Mouse (Mus musculus): ENCODE measurements around the gene Cd52. TPM values are rescaled to one million over a fixed set of nuclear protein-coding genes. Genes with fewer than 3 reads are reported as not detected.

Cd52 gene
- polyA plus RNA-seq, 1 experiment from 2014 or later, result 1.8 TPM

GRCm38 (mm10) chr4:134120192-134120805 is 25.4 kb upstream of the Cd52 start:
- no peaks in the 10 kb centered on the region for H3K27me3 ChIP-seq (replicated peaks; ENCODE audit: control insufficient read depth, insufficient read depth, low read length)
- no peaks in the 10 kb centered on the region for H3K9me3 ChIP-seq (ENCODE audit: control insufficient read depth, low read length)
- no peak overlapping the region for H3K4me2 ChIP-seq (ENCODE audit: low read length)
- 83% methylated on average over 6 of the region's 6 CpGs for WGBS
- no peaks in the 10 kb centered on the region for H3K36me3 ChIP-seq (ENCODE audit: control insufficient read depth, insufficient read depth, low read length)
- ATAC-seq, result no peak
- H3K27ac ChIP-seq (ENCODE audit: low read depth, low read length), result no peak overlapping the region
- no peak overlapping the region for H3K9ac ChIP-seq (ENCODE audit: low read depth, low read length)
- peaks cover 3% of the 10 kb centered on the region; the same call in 1 of the 2 replicates for H3K4me1 ChIP-seq (ENCODE audit: control insufficient read depth, insufficient read depth, low read depth, low read length)
- H3K4me3 ChIP-seq (ENCODE audit: low read length), result no peak overlapping the region

GRCm38 (mm10) chr4:134119644-134120043 is 24.8 kb upstream of the Cd52 start:
- 67% methylated on average over 9 of the region's 9 CpGs for WGBS
- Histone ChIP-seq H3K4me3 (ENCODE audit: low read length) (no peak overlapping the region), H3K27ac (ENCODE audit: low read depth, low read length) (no peak overlapping the region), H3K27me3 (replicated peaks; ENCODE audit: control insufficient read depth, insufficient read depth, low read length) (no peaks in the 10 kb centered on the region), H3K4me2 (ENCODE audit: low read length) (no peak overlapping the region), H3K4me1 (ENCODE audit: control insufficient read depth, insufficient read depth, low read depth, low read length) (peaks cover 3% of the 10 kb centered on the region; the same call in 1 of the 2 replicates), H3K9ac (ENCODE audit: low read depth, low read length) (no peak overlapping the region), H3K36me3 (ENCODE audit: control insufficient read depth, insufficient read depth, low read length) (no peaks in the 10 kb centered on the region), H3K9me3 (ENCODE audit: control insufficient read depth, low read length) (no peaks in the 10 kb centered on the region)
- ATAC-seq, result no peak

- no peaks in the 10 kb centered on the region for H3K9me3 ChIP-seq (ENCODE audit: control insufficient read depth, low read length)
- 74% methylated on average over 5 of the region's 5 CpGs for WGBS
Measured at GRCm38 (mm10) chr4:134119042-134119441, 24.2 kb upstream of the Cd52 start.

GRCm38 (mm10) chr4:134118126-134118800 is 23.4 kb upstream of the Cd52 start:
- Histone ChIP-seq H3K27ac (ENCODE audit: low read depth, low read length) (no peak overlapping the region), H3K4me3 (ENCODE audit: low read length) (no peak overlapping the region), H3K27me3 (replicated peaks; ENCODE audit: control insufficient read depth, insufficient read depth, low read length) (no peaks in the 10 kb centered on the region), H3K4me1 (ENCODE audit: control insufficient read depth, insufficient read depth, low read depth, low read length) (no peaks in the 10 kb centered on the region; the same call in 1 of the 2 replicates), H3K9me3 (ENCODE audit: control insufficient read depth, low read length) (no peaks in the 10 kb centered on the region), H3K4me2 (ENCODE audit: low read length) (no peak overlapping the region), H3K9ac (ENCODE audit: low read depth, low read length) (no peak overlapping the region), H3K36me3 (ENCODE audit: control insufficient read depth, insufficient read depth, low read length) (no peaks in the 10 kb centered on the region)
- ATAC-seq, result no peak
- WGBS, result 76% methylated on average over 14 of the region's 14 CpGs

More at GRCm38 (mm10) chr4:134119042-134119441, 24.2 kb upstream of the Cd52 start:
- ATAC-seq, result no peak
- Histone ChIP-seq H3K9ac (ENCODE audit: low read depth, low read length) (no peak overlapping the region), H3K27ac (ENCODE audit: low read depth, low read length) (no peak overlapping the region), H3K4me1 (ENCODE audit: control insufficient read depth, insufficient read depth, low read depth, low read length) (peaks cover under 1% of the 10 kb centered on the region; the same call in 1 of the 2 replicates), H3K4me3 (ENCODE audit: low read length) (no peak overlapping the region), H3K36me3 (ENCODE audit: control insufficient read depth, insufficient read depth, low read length) (no peaks in the 10 kb centered on the region), H3K27me3 (replicated peaks; ENCODE audit: control insufficient read depth, insufficient read depth, low read length) (no peaks in the 10 kb centered on the region), H3K4me2 (ENCODE audit: low read length) (no peak overlapping the region)

- H3K4me2 ChIP-seq (ENCODE audit: low read length), result no peak overlapping the region
- no peaks in the 10 kb centered on the region for H3K9me3 ChIP-seq (ENCODE audit: control insufficient read depth, low read length)
- no peak overlapping the region for H3K9ac ChIP-seq (ENCODE audit: low read depth, low read length)
- no peaks in the 10 kb centered on the region; the same call in 1 of the 2 replicates for H3K4me1 ChIP-seq (ENCODE audit: control insufficient read depth, insufficient read depth, low read depth, low read length)
- no peaks in the 10 kb centered on the region for H3K36me3 ChIP-seq (ENCODE audit: control insufficient read depth, insufficient read depth, low read length)
- no peaks in the 10 kb centered on the region for H3K27me3 ChIP-seq (replicated peaks; ENCODE audit: control insufficient read depth, insufficient read depth, low read length)
- ATAC-seq, result no peak
- no peak overlapping the region for H3K27ac ChIP-seq (ENCODE audit: low read depth, low read length)
- 87% methylated on average over 8 of the region's 8 CpGs for WGBS
- no peak overlapping the region for H3K4me3 ChIP-seq (ENCODE audit: low read length)
Measured at GRCm38 (mm10) chr4:134117012-134117411, 22.1 kb upstream of the Cd52 start.

GRCm38 (mm10) chr4:134116501-134116900 is 21.6 kb upstream of the Cd52 start:
- Histone ChIP-seq H3K4me1 (ENCODE audit: control insufficient read depth, insufficient read depth, low read depth, low read length) (no peaks in the 10 kb centered on the region; the same call in 1 of the 2 replicates), H3K9me3 (ENCODE audit: control insufficient read depth, low read length) (no peaks in the 10 kb centered on the region), H3K4me2 (ENCODE audit: low read length) (no peak overlapping the region), H3K9ac (ENCODE audit: low read depth, low read length) (no peak overlapping the region), H3K4me3 (ENCODE audit: low read length) (no peak overlapping the region), H3K36me3 (ENCODE audit: control insufficient read depth, insufficient read depth, low read length) (no peaks in the 10 kb centered on the region), H3K27ac (ENCODE audit: low read depth, low read length) (no peak overlapping the region), H3K27me3 (replicated peaks; ENCODE audit: control insufficient read depth, insufficient read depth, low read length) (no peaks in the 10 kb centered on the region)
- WGBS, result 89% methylated on average over 2 of the region's 2 CpGs
- ATAC-seq, result no peak

GRCm38 (mm10) chr4:134115215-134116144 is 20.6 kb upstream of the Cd52 start:
- WGBS, result 88% methylated on average over 16 of the region's 16 CpGs
- Histone ChIP-seq H3K4me1 (ENCODE audit: control insufficient read depth, insufficient read depth, low read depth, low read length) (no peaks in the 10 kb centered on the region), H3K36me3 (ENCODE audit: control insufficient read depth, insufficient read depth, low read length) (no peaks in the 10 kb centered on the region), H3K9me3 (ENCODE audit: control insufficient read depth, low read length) (no peaks in the 10 kb centered on the region), H3K4me2 (ENCODE audit: low read length) (no peak overlapping the region), H3K27me3 (replicated peaks; ENCODE audit: control insufficient read depth, insufficient read depth, low read length) (no peaks in the 10 kb centered on the region), H3K9ac (ENCODE audit: low read depth, low read length) (no peak overlapping the region; the same call in 1 of the 2 replicates), H3K4me3 (ENCODE audit: low read length) (no peak overlapping the region), H3K27ac (ENCODE audit: low read depth, low read length) (no peak overlapping the region)
- ATAC-seq, result no peak

GRCm38 (mm10) chr4:134114038-134114437 is 19.2 kb upstream of the Cd52 start:
- Histone ChIP-seq H3K36me3 (ENCODE audit: control insufficient read depth, insufficient read depth, low read length) (no peaks in the 10 kb centered on the region), H3K9me3 (ENCODE audit: control insufficient read depth, low read length) (no peaks in the 10 kb centered on the region), H3K4me2 (ENCODE audit: low read length) (no peak overlapping the region), H3K4me3 (ENCODE audit: low read length) (no peak overlapping the region), H3K27ac (ENCODE audit: low read depth, low read length) (no peak overlapping the region), H3K9ac (ENCODE audit: low read depth, low read length) (no peak overlapping the region), H3K4me1 (ENCODE audit: control insufficient read depth, insufficient read depth, low read depth, low read length) (no peaks in the 10 kb centered on the region), H3K27me3 (replicated peaks; ENCODE audit: control insufficient read depth, insufficient read depth, low read length) (no peaks in the 10 kb centered on the region)
- 92% methylated on average over 4 of the region's 4 CpGs for WGBS
- ATAC-seq, result no peak
